Mouse (Mus musculus) megakaryocyte, embryonic 14.5 days (primary cell): ENCODE measurements at regions not wholly inside any gene's neighbourhood (a gene's known extent, or its start where the extent isn't known, plus 50 kb on each side); places are given as distances from the start of the nearest gene placed in this dataset.

Source experiments
- H3K27me3 ChIP-seq: replicated peaks from 2 replicates; pipeline ENCODE3; 2012; ENCODE audit warnings: inconsistent platforms
- H3K36me3 ChIP-seq: replicated peaks from 2 replicates; pipeline ENCODE3; 2012; ENCODE audit warnings: low read length, inconsistent platforms, mixed read lengths
- H3K4me1 ChIP-seq: 2 replicates; pipeline ENCODE4 v1.6.1; 2012; ENCODE audit warnings: inconsistent platforms
- H3K4me3 ChIP-seq: replicated peaks from 2 replicates; pipeline ENCODE3; 2012; ENCODE audit warnings: moderate library complexity, mild to moderate bottlenecking, inconsistent platforms
- H3K9me3 ChIP-seq: 2 replicates; pipeline ENCODE4 v1.6.1; 2012; ENCODE audit warnings: inconsistent platforms
- FLI1 ChIP-seq: IDR thresholded peaks from 2 replicates; pipeline ENCODE4 v1.6.1; 2012; ENCODE audit warnings: low read length, inconsistent platforms, mixed read lengths
- GATA1 ChIP-seq: IDR thresholded peaks from 3 replicates; pipeline ENCODE4 v1.6.1; 2012; ENCODE audit warnings: mixed read lengths, low read length, inconsistent platforms, borderline replicate concordance

- peaks cover 37% of the 10 kb centered on the region for H3K4me1 ChIP-seq
- H3K4me3 ChIP-seq: no peak overlapping the region
- H3K36me3 ChIP-seq: no peaks in the 10 kb centered on the region
- no peak for TF ChIP-seq GATA1
- no peaks in the 10 kb centered on the region for H3K9me3 ChIP-seq
- H3K27me3 ChIP-seq: no peaks in the 10 kb centered on the region
Measured at GRCm38 (mm10) chr3:139842015-139842414, 636.5 kb downstream of the Stpg2 start.

DNA sequence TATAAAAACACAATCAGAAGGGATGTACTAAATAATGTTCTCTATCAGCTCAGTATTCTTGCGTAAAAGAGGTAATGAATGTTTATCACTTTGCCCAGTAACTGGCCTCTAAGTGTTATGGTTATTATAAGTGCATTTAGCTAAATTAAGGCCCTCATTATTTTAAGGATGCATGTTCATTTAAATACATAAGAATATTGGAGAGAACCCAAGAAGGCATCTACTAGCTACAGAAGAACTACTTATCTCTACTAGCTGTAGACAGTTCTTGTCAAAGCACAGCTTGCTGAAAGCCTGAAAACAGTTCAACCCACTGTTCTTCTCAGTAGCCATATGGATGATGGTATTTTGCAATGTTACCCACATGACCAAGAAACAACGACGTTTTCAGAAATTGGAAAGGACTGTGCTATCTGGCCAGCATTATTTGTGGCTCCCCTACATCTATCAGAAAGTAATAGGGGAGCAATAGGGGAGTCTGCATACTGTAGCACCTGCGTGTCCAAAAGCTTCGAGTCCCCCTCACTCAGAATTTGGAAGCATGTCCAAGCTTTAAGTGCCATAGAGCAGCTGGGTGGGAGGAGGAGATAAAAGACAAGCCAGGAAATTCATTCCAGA, 637.6 kb downstream of the Stpg2 start:
- Histone ChIP-seq H3K4me3 (no peak overlapping the region), H3K4me1 (peaks cover 42% of the 10 kb centered on the region), H3K36me3 (no peaks in the 10 kb centered on the region), H3K27me3 (no peaks in the 10 kb centered on the region), H3K9me3 (no peaks in the 10 kb centered on the region)
- no peak for TF ChIP-seq GATA1
- no peak for TF ChIP-seq FLI1

GRCm38 (mm10) chr3:139844443-139844842, 638.9 kb downstream of the Stpg2 start:
- TF ChIP-seq FLI1 (no peak), GATA1 (peak; percentile 75; the same call in 1 of the 3 replicates)
- Histone ChIP-seq H3K4me1 (peaks cover 42% of the 10 kb centered on the region), H3K4me3 (peak overlapping the region; percentile 79), H3K9me3 (no peaks in the 10 kb centered on the region), H3K27me3 (no peaks in the 10 kb centered on the region), H3K36me3 (no peaks in the 10 kb centered on the region)

- peaks cover 33% of the 10 kb centered on the region for H3K4me1 ChIP-seq
- no peaks in the 10 kb centered on the region for H3K27me3 ChIP-seq
- TF ChIP-seq GATA1: no peak
- TF ChIP-seq FLI1: no peak
- H3K36me3 ChIP-seq: no peaks in the 10 kb centered on the region
- no peaks in the 10 kb centered on the region for H3K9me3 ChIP-seq
- no peak overlapping the region for H3K4me3 ChIP-seq
Measured at GRCm38 (mm10) chr3:139847826-139848225, 642.3 kb downstream of the Stpg2 start.

DNA sequence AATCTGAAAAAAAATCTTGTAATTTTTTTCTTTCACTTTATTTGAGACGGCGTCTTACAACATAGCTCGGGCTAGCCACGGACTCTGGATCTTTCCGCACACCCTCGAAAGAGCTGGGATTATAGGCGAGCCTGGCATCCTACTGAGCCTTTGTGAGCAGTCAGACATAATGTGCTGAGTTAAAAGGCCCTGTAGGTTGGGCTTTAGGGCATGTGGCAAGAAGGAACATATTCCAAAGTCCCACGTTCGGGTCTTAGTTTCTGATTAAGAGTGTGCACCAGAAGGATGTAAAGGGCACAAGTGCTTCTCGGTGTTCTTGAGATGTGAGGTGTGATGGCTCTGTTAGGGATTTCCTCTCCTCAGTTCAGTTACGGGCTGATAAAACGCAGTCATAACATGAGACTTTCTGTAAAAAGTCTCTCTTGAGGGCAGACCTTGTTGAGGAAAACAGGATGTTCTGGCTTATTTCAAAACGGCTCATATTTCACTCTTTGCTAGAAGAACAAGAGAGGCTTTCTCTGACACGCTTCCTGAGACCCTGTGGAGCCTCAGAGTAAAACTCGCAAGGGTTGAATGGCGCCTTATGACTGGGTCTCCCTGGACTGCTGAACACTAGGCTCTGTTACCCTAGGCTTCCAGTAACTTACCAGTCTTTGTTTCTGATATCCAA, 654.6 kb downstream of the Stpg2 start:
- H3K27me3 ChIP-seq: no peaks in the 10 kb centered on the region
- H3K9me3 ChIP-seq: no peaks in the 10 kb centered on the region
- H3K36me3 ChIP-seq: no peaks in the 10 kb centered on the region
- H3K4me1 ChIP-seq: peaks cover 21% of the 10 kb centered on the region
- H3K4me3 ChIP-seq: no peak overlapping the region
- TF ChIP-seq GATA1 (no peak), FLI1 (no peak)

GRCm38 (mm10) chr3:139860831-139861371, 655.4 kb downstream of the Stpg2 start:
- no peaks in the 10 kb centered on the region for H3K9me3 ChIP-seq
- H3K27me3 ChIP-seq: no peaks in the 10 kb centered on the region
- no peak overlapping the region for H3K4me3 ChIP-seq
- TF ChIP-seq FLI1: no peak
- no peak for TF ChIP-seq GATA1
- H3K4me1 ChIP-seq: peaks cover 21% of the 10 kb centered on the region
- no peaks in the 10 kb centered on the region for H3K36me3 ChIP-seq

DNA sequence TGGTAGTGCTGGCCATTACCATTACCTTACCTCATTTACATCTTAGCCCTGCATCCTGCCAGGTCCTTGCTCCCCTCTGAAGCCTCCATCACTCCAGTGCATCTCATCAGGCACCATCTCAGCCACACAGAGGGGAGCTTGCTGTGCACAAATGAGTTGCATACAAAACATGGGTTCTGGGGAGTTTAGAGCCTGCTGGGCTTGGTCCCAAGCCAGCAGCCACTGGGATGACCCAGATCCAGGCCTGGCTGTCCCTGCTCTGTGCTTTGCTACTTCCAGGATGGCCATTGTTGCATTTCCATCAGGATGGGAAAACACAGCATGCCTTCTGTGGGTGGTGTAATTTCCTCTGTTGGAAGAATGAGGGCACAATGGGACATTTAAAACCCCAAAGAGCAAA, 660.8 kb downstream of the Stpg2 start:
- TF ChIP-seq FLI1 (no peak), GATA1 (no peak)
- H3K9me3 ChIP-seq: no peaks in the 10 kb centered on the region
- H3K4me1 ChIP-seq: no peaks in the 10 kb centered on the region
- no peak overlapping the region for H3K4me3 ChIP-seq
- no peaks in the 10 kb centered on the region for H3K27me3 ChIP-seq
- no peaks in the 10 kb centered on the region for H3K36me3 ChIP-seq

- Histone ChIP-seq H3K36me3 (no peaks in the 10 kb centered on the region), H3K4me1 (no peaks in the 10 kb centered on the region), H3K9me3 (no peaks in the 10 kb centered on the region), H3K27me3 (no peaks in the 10 kb centered on the region), H3K4me3 (no peak overlapping the region)
- TF ChIP-seq GATA1: no peak
Measured at GRCm38 (mm10) chr3:139867030-139867429, 661.5 kb downstream of the Stpg2 start.

- H3K4me3 ChIP-seq: no peak overlapping the region
- TF ChIP-seq FLI1 (no peak), GATA1 (no peak)
- H3K36me3 ChIP-seq: no peaks in the 10 kb centered on the region
- H3K27me3 ChIP-seq: no peaks in the 10 kb centered on the region
- no peaks in the 10 kb centered on the region for H3K4me1 ChIP-seq
- no peaks in the 10 kb centered on the region for H3K9me3 ChIP-seq
Measured at GRCm38 (mm10) chr3:139867499-139867898, 662.0 kb downstream of the Stpg2 start.

- no peak overlapping the region for H3K4me3 ChIP-seq
- H3K27me3 ChIP-seq: no peaks in the 10 kb centered on the region
- TF ChIP-seq GATA1: no peak
- no peak for TF ChIP-seq FLI1
- no peaks in the 10 kb centered on the region for H3K4me1 ChIP-seq
- H3K36me3 ChIP-seq: no peaks in the 10 kb centered on the region
- no peaks in the 10 kb centered on the region for H3K9me3 ChIP-seq
Measured at GRCm38 (mm10) chr3:139869779-139870178, 664.3 kb downstream of the Stpg2 start.
